Mouse (Mus musculus): Measurements from ENCODE around the gene Ssu72. TPM values are rescaled to one million over a fixed set of nuclear protein-coding genes. Genes with fewer than 3 reads are reported as not detected.
"Not testable (repeated sequence)": the region's sequence is repeated elsewhere in the genome, so short reads cannot be mapped to it uniquely, and the experiment has no call there.

Ssu72 gene
- polyA plus RNA-seq, 1 experiment from 2014 or later = 111 TPM

DNA sequence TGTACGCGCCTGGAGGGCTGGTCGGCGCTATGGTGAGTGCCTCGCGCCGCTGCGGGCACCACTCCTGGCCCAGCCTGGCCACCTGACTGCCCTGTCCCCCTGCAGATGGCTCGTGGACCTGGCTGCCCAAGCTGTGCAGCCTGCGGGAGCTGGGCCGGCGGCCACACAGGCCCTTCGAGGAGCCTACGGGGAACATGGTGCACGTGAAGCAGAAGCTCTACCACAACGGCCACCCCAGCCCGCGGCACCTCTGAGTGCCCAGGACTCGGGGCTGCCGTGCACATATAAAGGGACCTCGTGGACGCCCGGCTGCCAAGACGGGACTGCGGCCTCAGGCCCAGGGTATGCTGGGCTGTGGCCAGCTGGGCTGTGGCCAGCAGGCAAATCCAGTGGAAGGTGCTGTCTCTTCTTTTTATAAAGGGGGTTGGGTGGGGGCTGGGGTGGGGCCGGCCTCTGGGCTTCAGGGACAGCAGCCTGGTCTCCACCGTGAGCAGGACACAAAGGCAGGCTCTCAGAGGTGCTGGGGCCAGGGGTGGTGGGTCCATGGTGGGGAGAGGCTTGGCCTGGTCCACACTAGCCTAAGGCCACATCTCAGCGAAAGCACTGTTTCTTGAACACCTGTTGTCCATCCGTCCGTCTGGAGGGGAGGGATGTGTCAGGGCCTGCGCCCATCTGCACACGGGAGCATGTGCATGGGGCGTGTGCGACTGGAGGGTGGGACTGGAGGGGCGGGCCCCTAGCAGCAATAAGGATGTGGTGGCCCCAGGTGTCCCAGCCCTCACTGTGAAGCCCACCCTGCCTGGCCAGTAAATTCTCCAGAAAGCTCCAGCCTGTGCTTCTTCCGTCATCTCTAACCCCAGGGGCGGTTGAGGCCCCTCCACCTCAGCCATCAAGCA is 35.4 kb downstream of the Ssu72 start:
- H3K4me3 ChIP-seq (ENCODE audit: low read length) = no peak overlapping the region
- no peak overlapping the region for H3K9ac ChIP-seq (ENCODE audit: low read length)
- H3K27me3 ChIP-seq (ENCODE audit: control insufficient read depth, insufficient read depth, low read length) = no peaks in the 10 kb centered on the region
- peak; percentile 38 for ATAC-seq (replicated peaks; ENCODE audit: extremely low read depth, insufficient read depth, low FRiP score)
- 68% methylated on average over 37 of the region's 37 CpGs for WGBS
- no peaks in the 10 kb centered on the region for H3K9me3 ChIP-seq (replicated peaks; ENCODE audit: control insufficient read depth, low read length)
- no peak overlapping the region for H3K27ac ChIP-seq (ENCODE audit: low read length)
- H3K4me2 ChIP-seq (ENCODE audit: low read depth, low read length) = no peak overlapping the region
- H3K36me3 ChIP-seq (ENCODE audit: control insufficient read depth, insufficient read depth) = peaks cover 20% of the 10 kb centered on the region
- H3K4me1 ChIP-seq (ENCODE audit: control insufficient read depth, insufficient read depth, low read length) = peaks cover 9% of the 10 kb centered on the region

DNA sequence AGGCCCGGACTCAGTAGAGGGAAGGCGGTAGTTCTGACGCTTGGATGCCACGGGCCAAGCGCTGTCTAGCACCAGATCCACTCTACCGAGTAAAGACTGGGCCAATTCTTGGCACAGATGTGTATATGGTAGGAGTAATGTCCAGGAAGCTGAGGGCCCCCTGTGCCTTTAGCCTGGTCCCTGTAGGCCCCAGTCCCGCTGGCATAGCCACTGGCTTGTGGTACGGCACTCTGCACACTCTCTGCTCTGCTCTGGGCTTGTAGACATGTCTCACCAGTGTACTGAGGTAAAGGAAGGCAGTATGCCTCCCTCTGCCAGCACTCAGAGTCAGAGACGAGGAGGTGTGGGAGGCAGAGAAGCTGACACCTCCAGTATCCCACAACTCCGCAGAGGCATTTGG is 36.1 kb downstream of the Ssu72 start:
- not testable (repeated sequence) for H3K27me3 ChIP-seq (ENCODE audit: control insufficient read depth, insufficient read depth, low read length); ATAC-seq (replicated peaks; ENCODE audit: extremely low read depth, insufficient read depth, low FRiP score); H3K27ac ChIP-seq (ENCODE audit: low read length); H3K4me3 ChIP-seq (ENCODE audit: low read length); H3K9ac ChIP-seq (ENCODE audit: low read length); H3K4me2 ChIP-seq (ENCODE audit: low read depth, low read length); H3K4me1 ChIP-seq (ENCODE audit: control insufficient read depth, insufficient read depth, low read length); H3K9me3 ChIP-seq (replicated peaks; ENCODE audit: control insufficient read depth, low read length)
- WGBS = 79% methylated on average over 10 of the region's 10 CpGs
- peaks cover 26% of the 10 kb centered on the region for H3K36me3 ChIP-seq (ENCODE audit: control insufficient read depth, insufficient read depth)

DNA sequence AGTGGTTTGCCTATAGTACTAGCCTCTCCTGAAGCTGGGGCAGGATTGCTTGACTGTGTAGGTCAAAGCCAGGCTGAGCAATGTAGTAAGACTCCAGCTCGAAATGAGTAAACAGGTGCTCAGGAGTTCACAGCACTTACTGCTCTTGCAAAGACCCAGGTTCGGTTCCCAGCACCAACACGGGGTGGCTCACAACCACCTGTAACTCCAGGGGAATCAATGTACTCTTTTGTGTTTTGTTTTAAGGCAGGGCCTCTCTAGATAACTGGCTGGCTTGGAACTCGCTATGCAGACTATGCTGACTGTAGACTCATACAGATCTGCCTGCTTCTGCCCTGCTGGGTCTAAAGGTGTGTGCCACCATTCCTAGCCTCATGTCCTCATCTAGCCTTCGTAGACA is 38.1 kb downstream of the Ssu72 start:
- no peak overlapping the region for H3K9ac ChIP-seq (ENCODE audit: low read length)
- no peaks in the 10 kb centered on the region for H3K27me3 ChIP-seq (ENCODE audit: control insufficient read depth, insufficient read depth, low read length)
- no peak overlapping the region for H3K4me2 ChIP-seq (ENCODE audit: low read depth, low read length)
- H3K4me3 ChIP-seq (ENCODE audit: low read length) = no peak overlapping the region
- H3K27ac ChIP-seq (ENCODE audit: low read length) = no peak overlapping the region
- H3K36me3 ChIP-seq (ENCODE audit: control insufficient read depth, insufficient read depth) = peaks cover 43% of the 10 kb centered on the region
- WGBS = 91% methylated on average over 5 of the region's 5 CpGs
- peaks cover 3% of the 10 kb centered on the region; the same call in 1 of the 2 replicates for H3K4me1 ChIP-seq (ENCODE audit: control insufficient read depth, insufficient read depth, low read length)
- ATAC-seq (replicated peaks; ENCODE audit: extremely low read depth, insufficient read depth, low FRiP score) = no peak
- H3K9me3 ChIP-seq (replicated peaks; ENCODE audit: control insufficient read depth, low read length) = no peaks in the 10 kb centered on the region

DNA sequence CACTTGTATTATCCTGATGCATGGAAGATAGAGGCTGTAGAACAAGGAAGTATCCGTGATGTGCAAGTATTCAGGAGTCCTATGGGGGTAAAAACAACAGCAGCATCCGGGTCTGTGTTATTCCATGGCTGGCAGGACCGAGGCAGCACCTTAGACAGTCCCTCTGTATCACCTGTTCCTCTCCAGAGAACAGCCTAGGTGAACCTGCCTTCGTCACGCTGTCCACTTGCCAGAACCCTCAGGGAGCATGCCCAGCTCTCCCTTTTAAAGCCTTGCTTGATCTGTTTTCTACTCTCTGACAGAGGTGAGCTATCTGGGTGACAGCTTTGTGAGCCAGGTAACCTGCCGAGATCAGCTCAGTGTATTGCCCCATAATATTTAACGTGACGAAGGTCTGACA is 39.9 kb downstream of the Ssu72 start:
- ATAC-seq (replicated peaks; ENCODE audit: extremely low read depth, insufficient read depth, low FRiP score) = no peak
- Histone ChIP-seq H3K9ac (ENCODE audit: low read length) (no peak overlapping the region), H3K27ac (ENCODE audit: low read length) (no peak overlapping the region), H3K4me1 (ENCODE audit: control insufficient read depth, insufficient read depth, low read length) (no peaks in the 10 kb centered on the region; the same call in 1 of the 2 replicates), H3K4me3 (ENCODE audit: low read length) (no peak overlapping the region), H3K4me2 (ENCODE audit: low read depth, low read length) (no peak overlapping the region), H3K27me3 (ENCODE audit: control insufficient read depth, insufficient read depth, low read length) (no peaks in the 10 kb centered on the region), H3K9me3 (replicated peaks; ENCODE audit: control insufficient read depth, low read length) (no peaks in the 10 kb centered on the region), H3K36me3 (ENCODE audit: control insufficient read depth, insufficient read depth) (peaks cover 58% of the 10 kb centered on the region)
- WGBS = 88% methylated on average over 8 of the region's 8 CpGs

DNA sequence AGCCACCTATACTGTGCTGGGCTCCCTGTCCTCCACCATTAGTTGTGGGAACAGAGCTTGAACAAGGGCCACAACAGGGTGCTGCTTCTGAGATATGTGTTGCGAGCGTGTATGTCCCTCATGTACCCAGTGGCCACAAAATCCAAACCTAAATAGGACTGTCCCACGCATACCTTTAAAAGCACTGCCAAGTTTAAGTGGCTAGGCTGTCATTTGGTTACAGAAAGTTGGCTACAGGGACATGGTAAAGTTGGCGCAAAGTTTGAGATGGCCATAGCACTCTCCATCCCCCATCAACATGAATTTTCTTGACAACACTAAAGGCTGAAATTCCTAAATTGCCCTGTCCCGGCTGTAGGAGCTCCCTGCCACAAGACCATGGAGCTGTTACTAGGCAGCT is 40.5 kb downstream of the Ssu72 start:
- H3K4me1 ChIP-seq (ENCODE audit: control insufficient read depth, insufficient read depth, low read length) = no peaks in the 10 kb centered on the region
- no peak for ATAC-seq (replicated peaks; ENCODE audit: extremely low read depth, insufficient read depth, low FRiP score)
- H3K27ac ChIP-seq (ENCODE audit: low read length) = no peak overlapping the region
- no peak overlapping the region for H3K4me2 ChIP-seq (ENCODE audit: low read depth, low read length)
- peaks cover 61% of the 10 kb centered on the region for H3K36me3 ChIP-seq (ENCODE audit: control insufficient read depth, insufficient read depth)
- no peaks in the 10 kb centered on the region for H3K9me3 ChIP-seq (replicated peaks; ENCODE audit: control insufficient read depth, low read length)
- no peak overlapping the region for H3K9ac ChIP-seq (ENCODE audit: low read length)
- no peak overlapping the region for H3K4me3 ChIP-seq (ENCODE audit: low read length)
- no peaks in the 10 kb centered on the region for H3K27me3 ChIP-seq (ENCODE audit: control insufficient read depth, insufficient read depth, low read length)
- WGBS = 91% methylated on average over 5 of the region's 5 CpGs

DNA sequence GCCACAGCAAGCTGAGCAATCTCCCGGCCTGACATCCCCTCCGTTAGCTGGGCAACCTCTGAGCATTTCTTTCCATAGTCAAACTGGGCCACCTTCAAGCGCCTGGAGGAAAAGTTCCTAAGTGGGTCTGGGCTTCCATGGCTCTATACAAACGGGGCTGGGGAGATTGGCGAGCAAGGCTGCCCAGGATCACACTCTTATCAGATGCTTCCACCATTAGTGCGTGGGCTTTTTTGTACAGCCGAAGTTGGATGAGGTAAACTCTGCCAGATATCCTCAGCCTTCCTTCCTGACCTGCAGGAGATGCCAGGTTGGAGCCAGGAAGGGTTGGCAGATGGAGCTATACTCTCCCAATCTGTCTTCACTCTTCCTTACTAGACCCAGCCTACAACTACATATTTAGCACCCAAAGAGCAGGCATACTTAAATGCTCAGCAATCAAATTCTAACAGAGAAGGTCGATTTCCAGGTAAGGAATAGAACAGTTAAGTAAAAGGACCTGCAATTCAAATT is 41.5 kb downstream of the Ssu72 start:
- Histone ChIP-seq H3K9me3 (replicated peaks; ENCODE audit: control insufficient read depth, low read length) (no peaks in the 10 kb centered on the region), H3K4me3 (ENCODE audit: low read length) (no peak overlapping the region), H3K4me2 (ENCODE audit: low read depth, low read length) (no peak overlapping the region), H3K27me3 (ENCODE audit: control insufficient read depth, insufficient read depth, low read length) (no peaks in the 10 kb centered on the region), H3K4me1 (ENCODE audit: control insufficient read depth, insufficient read depth, low read length) (no peaks in the 10 kb centered on the region), H3K36me3 (ENCODE audit: control insufficient read depth, insufficient read depth) (peaks cover 69% of the 10 kb centered on the region), H3K9ac (ENCODE audit: low read length) (no peak overlapping the region), H3K27ac (ENCODE audit: low read length) (no peak overlapping the region)
- 78% methylated on average over 8 of the region's 8 CpGs for WGBS
- ATAC-seq (replicated peaks; ENCODE audit: extremely low read depth, insufficient read depth, low FRiP score) = no peak

DNA sequence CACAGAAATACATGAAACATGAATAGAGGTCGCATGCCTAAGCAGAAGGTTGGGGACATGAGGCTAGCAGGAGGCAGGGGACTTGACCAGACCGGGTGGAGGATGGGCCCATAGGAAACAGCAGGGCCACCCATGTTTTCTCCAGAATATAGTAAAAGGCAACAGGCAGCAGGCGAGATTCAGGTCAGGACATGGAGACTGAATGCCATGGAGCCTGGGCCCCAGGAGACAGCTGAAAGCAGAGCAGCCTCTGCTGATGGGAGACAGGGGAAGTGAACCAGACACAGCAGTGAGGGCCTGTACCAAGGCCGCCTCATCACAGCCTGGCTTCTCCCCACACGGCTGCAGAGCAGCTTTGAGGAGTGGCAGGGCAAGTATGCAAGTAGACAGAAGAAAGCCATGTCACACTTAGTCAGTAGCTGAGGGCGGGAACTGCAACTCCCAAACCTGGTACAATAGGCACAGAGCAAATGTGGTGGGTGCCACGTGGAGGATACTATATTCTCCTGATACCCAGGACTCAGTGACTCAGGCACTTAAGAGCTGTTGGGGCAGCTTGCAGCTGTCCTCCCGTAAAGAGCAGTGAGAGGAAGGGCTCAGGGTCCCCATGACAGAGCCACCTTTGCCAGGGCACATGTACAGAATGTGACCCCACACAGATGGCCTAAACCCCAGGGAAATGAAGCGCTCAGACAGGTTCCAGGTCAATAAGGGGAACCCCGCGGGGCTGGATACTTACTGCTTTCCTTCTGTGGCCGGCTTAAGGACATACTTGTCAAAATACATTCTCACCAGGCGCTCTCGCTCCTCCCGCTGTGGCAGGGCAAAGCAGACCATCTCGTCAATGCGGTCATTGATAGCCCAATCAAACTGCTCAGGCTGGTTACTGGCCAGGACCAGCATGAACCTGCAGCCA is 42.2 kb downstream of the Ssu72 start:
- 87% methylated on average over 17 of the region's 17 CpGs for WGBS
- no peaks in the 10 kb centered on the region for H3K4me1 ChIP-seq (ENCODE audit: control insufficient read depth, insufficient read depth, low read length)
- H3K9me3 ChIP-seq (replicated peaks; ENCODE audit: control insufficient read depth, low read length) = no peaks in the 10 kb centered on the region
- no peak for ATAC-seq (replicated peaks; ENCODE audit: extremely low read depth, insufficient read depth, low FRiP score)
- H3K27ac ChIP-seq (ENCODE audit: low read length) = no peak overlapping the region
- H3K9ac ChIP-seq (ENCODE audit: low read length) = no peak overlapping the region
- H3K36me3 ChIP-seq (ENCODE audit: control insufficient read depth, insufficient read depth) = peaks cover 76% of the 10 kb centered on the region
- no peak overlapping the region for H3K4me2 ChIP-seq (ENCODE audit: low read depth, low read length)
- no peak overlapping the region for H3K4me3 ChIP-seq (ENCODE audit: low read length)
- H3K27me3 ChIP-seq (ENCODE audit: control insufficient read depth, insufficient read depth, low read length) = no peaks in the 10 kb centered on the region

DNA sequence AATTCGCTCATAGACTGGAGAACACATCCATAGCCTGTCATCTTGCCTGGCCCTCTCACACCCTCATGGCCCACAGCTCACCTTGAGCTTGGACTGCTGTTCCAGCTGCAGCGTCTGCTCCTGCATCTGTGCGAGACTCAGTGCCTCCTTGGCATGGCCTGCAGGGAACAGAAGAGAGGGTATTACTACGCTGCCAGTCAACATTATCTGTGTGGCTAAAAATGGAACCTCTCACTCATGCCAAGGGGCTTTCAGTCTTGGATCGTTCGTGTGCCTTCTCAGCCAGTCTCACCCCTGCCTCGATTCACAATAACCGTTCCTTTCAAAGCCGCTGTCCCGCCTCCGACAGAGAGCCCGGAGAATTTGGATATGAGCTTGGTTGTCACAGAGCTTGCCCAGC is 52.4 kb downstream of the Ssu72 start:
- no peaks in the 10 kb centered on the region for H3K9me3 ChIP-seq (replicated peaks; ENCODE audit: control insufficient read depth, low read length)
- H3K27me3 ChIP-seq (ENCODE audit: control insufficient read depth, insufficient read depth, low read length) = no peaks in the 10 kb centered on the region
- ATAC-seq (replicated peaks; ENCODE audit: extremely low read depth, insufficient read depth, low FRiP score) = no peak; the same call in 1 of the 2 replicates
- WGBS = 51% methylated on average over 12 of the region's 12 CpGs
- no peak overlapping the region for H3K9ac ChIP-seq (ENCODE audit: low read length)
- peaks cover 34% of the 10 kb centered on the region for H3K4me1 ChIP-seq (ENCODE audit: control insufficient read depth, insufficient read depth, low read length)
- peak overlapping the region; percentile 48 for H3K4me2 ChIP-seq (ENCODE audit: low read depth, low read length)
- H3K4me3 ChIP-seq (ENCODE audit: low read length) = no peak overlapping the region
- H3K27ac ChIP-seq (ENCODE audit: low read length) = peak overlapping the region; percentile 37; the same call in 1 of the 2 replicates
- peaks cover 39% of the 10 kb centered on the region for H3K36me3 ChIP-seq (ENCODE audit: control insufficient read depth, insufficient read depth)
